Mouse (Mus musculus): Measurements from ENCODE around the gene Adrm1. TPM values are rescaled to one million over a fixed set of nuclear protein-coding genes. Genes with fewer than 3 reads are reported as not detected.

The Adrm1 gene
- polyA plus RNA-seq, 1 experiment from 2014 or later: 204 TPM

DNA sequence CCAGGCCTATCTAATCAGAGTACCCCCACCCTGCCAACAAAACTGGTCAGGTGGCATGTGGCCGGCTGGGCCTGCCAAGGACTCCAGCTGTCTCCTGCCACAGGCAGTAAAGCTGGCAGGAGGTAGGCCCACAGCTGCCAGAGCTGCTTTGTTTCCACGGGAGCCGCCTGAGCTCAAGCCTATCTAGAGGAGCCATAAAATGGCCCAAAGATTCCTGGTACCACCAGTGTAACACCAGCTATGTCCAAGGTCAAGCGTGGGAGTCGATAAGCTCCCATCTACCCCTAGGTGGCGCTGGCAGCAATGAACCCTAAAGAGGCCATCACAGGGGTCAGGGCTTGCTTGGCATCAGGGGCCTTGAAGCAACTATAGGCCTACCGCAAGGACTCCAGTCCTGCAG is 36.6 kb downstream of the Adrm1 start:
- H3K4me1 ChIP-seq: no peaks in the 10 kb centered on the region
- no peak for ATAC-seq (ENCODE audit: insufficient number of reproducible peaks, insufficient read depth, low FRiP score, low TSS enrichment)
- H3K36me3 ChIP-seq: no peaks in the 10 kb centered on the region
- H3K27me3 ChIP-seq: no peaks in the 10 kb centered on the region
- no peak overlapping the region for H3K9ac ChIP-seq
- no peak overlapping the region for H3K27ac ChIP-seq
- no peaks in the 10 kb centered on the region for H3K9me3 ChIP-seq
- H3K4me2 ChIP-seq (replicated peaks): no peak overlapping the region
- no peak overlapping the region for H3K4me3 ChIP-seq
- 74% methylated on average over 7 of the region's 7 CpGs for WGBS

DNA sequence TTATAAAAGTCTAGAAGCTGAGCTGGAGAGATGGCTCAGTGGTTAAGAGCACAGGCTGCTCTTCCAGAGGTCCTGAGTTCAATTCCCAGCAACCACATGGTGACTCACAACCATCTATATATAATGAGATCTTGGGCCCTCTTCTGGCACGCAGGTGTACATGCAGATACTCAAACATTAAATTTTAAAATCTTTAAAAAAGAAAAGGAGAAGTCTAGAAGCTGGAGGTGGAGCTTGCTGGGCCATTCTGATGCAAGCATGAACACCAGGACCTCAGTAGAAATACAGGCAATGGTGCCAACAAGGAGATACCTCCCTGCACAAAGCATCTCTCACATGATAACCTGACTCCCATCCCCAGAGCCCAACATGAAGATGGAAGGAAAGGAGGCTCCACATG is 37.7 kb downstream of the Adrm1 start:
- Histone ChIP-seq H3K4me2 (replicated peaks) (no peak overlapping the region), H3K4me1 (no peaks in the 10 kb centered on the region), H3K4me3 (no peak overlapping the region), H3K27ac (no peak overlapping the region), H3K36me3 (no peaks in the 10 kb centered on the region), H3K27me3 (no peaks in the 10 kb centered on the region), H3K9me3 (no peaks in the 10 kb centered on the region), H3K9ac (no peak overlapping the region)
- WGBS: 92% methylated on average over 1 of the region's 1 CpGs
- no peak for ATAC-seq (ENCODE audit: insufficient number of reproducible peaks, insufficient read depth, low FRiP score, low TSS enrichment)

GRCm38 (mm10) chr2:180212255-180212654 is 41.0 kb downstream of the Adrm1 start:
- no peaks in the 10 kb centered on the region for H3K27me3 ChIP-seq
- H3K36me3 ChIP-seq: no peaks in the 10 kb centered on the region
- no peak overlapping the region for H3K9ac ChIP-seq
- 92% methylated on average over 3 of the region's 3 CpGs for WGBS
- H3K4me3 ChIP-seq: no peak overlapping the region
- no peaks in the 10 kb centered on the region for H3K9me3 ChIP-seq
- peaks cover 7% of the 10 kb centered on the region for H3K4me1 ChIP-seq
- H3K4me2 ChIP-seq (replicated peaks): no peak overlapping the region
- H3K27ac ChIP-seq: no peak overlapping the region
- no peak for ATAC-seq (ENCODE audit: insufficient number of reproducible peaks, insufficient read depth, low FRiP score, low TSS enrichment)

DNA sequence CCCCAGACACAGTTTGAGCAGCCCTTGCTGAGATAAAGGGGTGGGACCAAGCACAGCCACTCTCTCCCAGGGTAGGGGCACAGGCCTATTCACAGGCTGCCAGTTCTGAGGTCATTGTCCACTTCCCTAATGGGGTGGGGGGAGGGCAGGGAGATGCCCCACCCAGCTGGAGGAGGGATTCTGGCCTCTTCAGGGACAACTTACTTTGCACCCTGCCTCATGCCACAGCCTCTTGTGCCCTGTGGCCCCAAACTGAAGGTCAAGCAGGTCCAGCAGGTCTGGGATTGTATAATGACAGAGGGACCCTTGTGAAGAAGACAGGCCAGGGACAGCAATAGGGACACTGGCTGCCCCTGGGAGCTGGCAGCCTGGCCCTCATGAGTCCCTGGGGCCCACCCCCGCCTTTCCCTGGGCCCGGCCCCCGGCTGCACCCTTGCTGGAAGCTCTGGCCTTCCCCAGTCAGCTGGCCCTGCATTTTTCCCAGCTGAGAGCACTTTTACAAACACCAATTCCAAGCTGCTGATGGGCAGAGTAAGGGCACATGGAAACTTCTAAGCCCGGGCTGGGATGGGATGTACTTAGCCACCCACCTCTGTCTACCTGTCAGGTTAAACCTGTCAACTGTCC is 43.2 kb downstream of the Adrm1 start:
- H3K9ac ChIP-seq: no peak overlapping the region
- H3K4me2 ChIP-seq (replicated peaks): no peak overlapping the region
- no peak overlapping the region for H3K4me3 ChIP-seq
- no peaks in the 10 kb centered on the region for H3K36me3 ChIP-seq
- H3K27me3 ChIP-seq: no peaks in the 10 kb centered on the region
- 78% methylated on average over 4 of the region's 4 CpGs for WGBS
- no peaks in the 10 kb centered on the region for H3K9me3 ChIP-seq
- H3K4me1 ChIP-seq: peaks cover 9% of the 10 kb centered on the region
- ATAC-seq (ENCODE audit: insufficient number of reproducible peaks, insufficient read depth, low FRiP score, low TSS enrichment): no peak
- H3K27ac ChIP-seq: no peak overlapping the region

DNA sequence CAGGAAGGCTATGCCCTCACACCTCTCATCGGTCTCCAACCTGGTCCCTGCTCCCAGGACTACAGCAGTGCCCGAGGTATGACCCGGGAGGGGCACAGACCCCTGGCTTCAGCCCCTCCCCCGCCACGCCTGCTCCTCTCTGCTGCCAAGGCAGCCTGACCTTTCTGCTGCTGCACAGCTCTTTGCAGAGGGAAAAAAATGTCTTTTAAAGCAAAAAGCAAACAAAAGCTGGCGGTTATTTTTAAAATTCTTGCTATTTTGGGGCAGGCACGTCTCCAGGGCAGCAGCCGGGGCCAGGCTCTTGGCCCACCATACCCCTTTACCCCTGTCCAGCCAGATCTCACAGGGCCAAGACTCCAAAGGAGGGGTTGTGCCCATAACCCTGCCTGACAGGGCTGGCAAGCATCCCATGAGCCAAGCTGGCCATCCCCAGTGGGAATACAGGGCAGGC is 43.8 kb downstream of the Adrm1 start:
- H3K4me1 ChIP-seq: peaks cover 9% of the 10 kb centered on the region

GRCm38 (mm10) chr2:180215951-180216350 is 44.7 kb downstream of the Adrm1 start:
- no peak for ATAC-seq (ENCODE audit: insufficient number of reproducible peaks, insufficient read depth, low FRiP score, low TSS enrichment)
- Histone ChIP-seq H3K36me3 (no peaks in the 10 kb centered on the region; the same call in 1 of the 2 replicates), H3K4me1 (peaks cover 9% of the 10 kb centered on the region), H3K9ac (no peak overlapping the region), H3K9me3 (no peaks in the 10 kb centered on the region), H3K27me3 (no peaks in the 10 kb centered on the region), H3K27ac (no peak overlapping the region), H3K4me3 (no peak overlapping the region), H3K4me2 (replicated peaks) (no peak overlapping the region)
- WGBS: 81% methylated on average over 6 of the region's 6 CpGs

More for the DNA sequence above, 43.8 kb downstream of the Adrm1 start:
- Histone ChIP-seq H3K27ac (no peak overlapping the region), H3K9me3 (no peaks in the 10 kb centered on the region), H3K4me2 (replicated peaks) (no peak overlapping the region), H3K4me3 (no peak overlapping the region), H3K27me3 (no peaks in the 10 kb centered on the region), H3K36me3 (no peaks in the 10 kb centered on the region; the same call in 1 of the 2 replicates), H3K9ac (no peak overlapping the region)
- no peak for ATAC-seq (ENCODE audit: insufficient number of reproducible peaks, insufficient read depth, low FRiP score, low TSS enrichment)
- WGBS: 55% methylated on average over 8 of the region's 8 CpGs

DNA sequence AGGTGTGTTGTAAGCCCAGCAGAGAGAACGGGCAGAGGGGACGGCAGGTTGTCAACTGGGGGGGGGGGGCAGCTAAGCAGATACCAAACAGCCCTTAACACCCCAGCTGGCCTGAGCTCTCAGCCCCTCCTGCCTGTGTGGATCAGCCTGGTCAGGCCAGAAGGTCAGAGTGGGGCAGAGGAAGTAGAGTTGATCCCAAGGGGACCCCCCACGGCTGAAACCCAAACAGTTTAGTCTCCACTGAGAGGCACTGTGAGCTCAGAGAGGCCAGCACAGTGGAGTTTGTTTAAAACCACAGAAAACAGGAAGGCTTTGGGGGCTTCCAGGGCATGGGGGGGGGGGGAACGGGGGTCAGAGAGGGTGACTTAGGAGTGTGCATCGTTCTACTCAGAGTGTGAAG is 45.6 kb downstream of the Adrm1 start:
- Histone ChIP-seq H3K27me3 (no peaks in the 10 kb centered on the region), H3K4me2 (replicated peaks) (no peak overlapping the region), H3K9ac (no peak overlapping the region), H3K9me3 (no peaks in the 10 kb centered on the region), H3K27ac (no peak overlapping the region), H3K4me1 (peaks cover 10% of the 10 kb centered on the region), H3K4me3 (no peak overlapping the region), H3K36me3 (no peaks in the 10 kb centered on the region; the same call in 1 of the 2 replicates)
- WGBS: 46% methylated on average over 5 of the region's 5 CpGs
- ATAC-seq (ENCODE audit: insufficient number of reproducible peaks, insufficient read depth, low FRiP score, low TSS enrichment): no peak

DNA sequence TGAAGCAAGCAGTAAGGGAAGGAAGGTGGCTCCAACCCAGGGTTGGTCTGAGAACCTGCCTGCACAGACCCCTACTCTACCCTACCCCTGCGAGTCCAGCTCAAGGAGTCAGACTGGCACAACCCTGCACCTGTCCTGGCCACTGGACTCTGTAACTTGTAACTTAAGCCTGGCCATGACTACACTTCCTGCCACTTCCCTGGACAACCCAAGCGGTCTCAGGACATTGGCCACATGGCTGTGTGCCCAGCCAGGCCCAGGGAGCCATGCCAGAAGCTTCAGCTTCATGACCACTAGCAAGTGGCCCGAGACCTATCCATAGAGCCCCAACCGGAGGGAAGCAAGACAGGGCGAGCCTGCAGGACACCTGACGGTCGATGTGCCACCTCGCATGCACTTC is 46.3 kb downstream of the Adrm1 start:
- no peak overlapping the region for H3K4me2 ChIP-seq (replicated peaks)
- no peak for ATAC-seq (ENCODE audit: insufficient number of reproducible peaks, insufficient read depth, low FRiP score, low TSS enrichment)
- no peaks in the 10 kb centered on the region for H3K27me3 ChIP-seq
- H3K9me3 ChIP-seq: no peaks in the 10 kb centered on the region
- no peak overlapping the region for H3K9ac ChIP-seq
- no peak overlapping the region for H3K4me3 ChIP-seq
- 86% methylated on average over 8 of the region's 8 CpGs for WGBS
- H3K4me1 ChIP-seq: peaks cover 17% of the 10 kb centered on the region
- H3K27ac ChIP-seq: 0 out of 2 replicates have a peak overlapping the region, but pooled peaks have one; percentile 23
- H3K36me3 ChIP-seq: no peaks in the 10 kb centered on the region; the same call in 1 of the 2 replicates

DNA sequence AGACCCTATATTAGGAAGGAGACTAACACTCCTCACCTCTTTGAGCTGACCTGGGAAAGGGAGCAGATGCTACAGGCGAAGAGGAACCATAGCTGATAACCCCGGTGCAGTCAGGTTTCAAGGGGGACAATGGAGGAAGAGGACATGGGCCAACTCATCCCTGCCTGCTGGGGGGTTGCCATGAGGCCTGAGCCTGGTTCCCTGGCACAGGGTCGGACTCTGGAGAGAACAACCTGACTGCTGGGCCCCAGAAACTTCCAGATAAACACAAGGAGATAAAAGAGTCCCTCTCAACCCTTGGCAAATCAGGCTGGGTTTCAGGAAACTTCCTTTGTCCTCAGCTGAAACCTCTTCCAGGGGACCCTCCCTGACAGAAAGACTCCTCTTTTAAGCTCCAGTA is 47.0 kb downstream of the Adrm1 start:
- Histone ChIP-seq H3K4me3 (no peak overlapping the region), H3K36me3 (no peaks in the 10 kb centered on the region; the same call in 1 of the 2 replicates), H3K9ac (no peak overlapping the region), H3K27me3 (peaks cover 5% of the 10 kb centered on the region), H3K4me1 (peaks cover 17% of the 10 kb centered on the region), H3K27ac (no peak overlapping the region), H3K9me3 (no peaks in the 10 kb centered on the region), H3K4me2 (replicated peaks) (no peak overlapping the region)
- ATAC-seq (ENCODE audit: insufficient number of reproducible peaks, insufficient read depth, low FRiP score, low TSS enrichment): no peak
- 86% methylated on average over 3 of the region's 3 CpGs for WGBS

DNA sequence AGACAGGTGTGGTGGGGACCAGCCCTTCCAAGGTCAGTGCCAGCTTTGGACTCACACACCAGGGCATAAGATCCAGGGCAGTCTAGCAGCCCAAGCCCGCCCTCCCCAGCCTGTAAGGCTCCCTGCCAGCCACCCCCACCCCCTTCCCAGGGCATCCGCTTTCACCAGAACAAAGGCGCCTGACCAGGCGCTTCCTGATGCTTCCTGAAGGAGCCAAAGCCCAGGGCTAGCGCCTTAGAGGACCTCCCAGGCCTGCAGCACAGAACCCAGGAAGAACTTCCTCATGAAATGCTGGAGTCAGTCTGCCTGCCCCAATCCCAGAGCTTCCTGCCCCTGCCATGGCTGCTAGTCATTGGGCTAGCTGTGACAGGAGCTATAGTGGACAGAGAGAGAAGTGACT is 47.4 kb downstream of the Adrm1 start:
- Histone ChIP-seq H3K4me2 (replicated peaks) (no peak overlapping the region), H3K9me3 (no peaks in the 10 kb centered on the region), H3K36me3 (no peaks in the 10 kb centered on the region; the same call in 1 of the 2 replicates), H3K4me1 (peaks cover 17% of the 10 kb centered on the region), H3K4me3 (no peak overlapping the region), H3K27ac (peak overlapping the region; percentile 54; the same call in 1 of the 2 replicates), H3K9ac (no peak overlapping the region), H3K27me3 (peaks cover 9% of the 10 kb centered on the region)
- 27% methylated on average over 5 of the region's 5 CpGs for WGBS
- ATAC-seq (ENCODE audit: insufficient number of reproducible peaks, insufficient read depth, low FRiP score, low TSS enrichment): no peak

- Histone ChIP-seq H3K4me1 (peaks cover 18% of the 10 kb centered on the region), H3K36me3 (no peaks in the 10 kb centered on the region; the same call in 1 of the 2 replicates), H3K4me3 (no peak overlapping the region), H3K27me3 (peaks cover 16% of the 10 kb centered on the region), H3K9ac (no peak overlapping the region), H3K9me3 (no peaks in the 10 kb centered on the region), H3K27ac (peak overlapping the region; percentile 54; the same call in 1 of the 2 replicates), H3K4me2 (replicated peaks) (no peak overlapping the region)
- ATAC-seq (ENCODE audit: insufficient number of reproducible peaks, insufficient read depth, low FRiP score, low TSS enrichment): no peak
- 79% methylated on average over 15 of the region's 15 CpGs for WGBS
Measured at GRCm38 (mm10) chr2:180219145-180219943, 48.1 kb downstream of the Adrm1 start.

DNA sequence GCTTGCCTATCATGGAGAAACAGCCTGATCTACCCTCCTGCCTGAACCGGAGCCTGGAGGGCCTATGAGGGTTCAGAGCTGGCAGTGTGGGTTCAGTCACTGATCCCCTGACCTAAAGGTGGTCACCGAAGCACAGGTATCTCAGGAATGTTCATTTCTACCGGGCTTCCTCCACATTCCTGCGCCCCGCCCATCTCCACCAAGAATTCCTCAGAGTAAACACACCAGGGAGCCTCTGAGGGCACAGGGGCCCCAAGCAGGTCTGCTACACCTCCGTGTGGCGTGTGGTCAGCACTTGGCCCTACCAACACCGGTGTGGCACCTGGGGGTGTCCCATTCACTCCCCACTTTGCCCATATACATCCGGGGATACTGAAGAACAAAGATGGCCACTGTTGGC is 48.9 kb downstream of the Adrm1 start:
- ATAC-seq (ENCODE audit: insufficient number of reproducible peaks, insufficient read depth, low FRiP score, low TSS enrichment): no peak
- Histone ChIP-seq H3K4me1 (peaks cover 22% of the 10 kb centered on the region), H3K4me3 (no peak overlapping the region), H3K4me2 (replicated peaks) (no peak overlapping the region), H3K36me3 (no peaks in the 10 kb centered on the region; the same call in 1 of the 2 replicates), H3K27me3 (peaks cover 24% of the 10 kb centered on the region), H3K27ac (no peak overlapping the region), H3K9ac (no peak overlapping the region), H3K9me3 (no peaks in the 10 kb centered on the region)
- 71% methylated on average over 9 of the region's 9 CpGs for WGBS

Measured in embryonic facial prominence, embryonic 12.5 days (tissue).